Mouse (Mus musculus) layer of hippocampus, adult 8-10 months (tissue): ENCODE measurements at regions not wholly inside any gene's neighbourhood (a gene's known extent, or its start where the extent isn't known, plus 50 kb on each side); places are given as distances from the start of the nearest gene placed in this dataset.
A peak's percentile ranks its signal among the peaks of the same experiment; 100 is the strongest.
"Not testable (repeated sequence)": the region's sequence is repeated elsewhere in the genome, so short reads cannot be mapped to it uniquely, and the experiment has no call there.

Experiments
- DNase-seq, 2 experiments: peaks; one replicate each; pipeline ENCODE4 v3.0.0; 2022; ENCODE audit warnings: low spot score in 2 of 2

- DNase-seq = no peak
Measured at GRCm38 (mm10) chr15:4206371-4206770, 168.9 kb upstream of the Plcxd3 start.

- no peak for DNase-seq
Measured at GRCm38 (mm10) chr15:4213371-4213770, 161.9 kb upstream of the Plcxd3 start.

- DNase-seq = peak; percentile 12 to 29
Measured at GRCm38 (mm10) chr15:4219102-4219501, 156.2 kb upstream of the Plcxd3 start.

- DNase-seq = no peak
Measured at GRCm38 (mm10) chr15:4228055-4228454, 147.2 kb upstream of the Plcxd3 start.

GRCm38 (mm10) chr15:4240649-4241048, 134.6 kb upstream of the Plcxd3 start:
- DNase-seq = no peak

GRCm38 (mm10) chr15:4247637-4248136, 127.6 kb upstream of the Plcxd3 start:
- no peak for DNase-seq

- DNase-seq = no peak
Measured at GRCm38 (mm10) chr15:4264601-4265000, 110.7 kb upstream of the Plcxd3 start.

- DNase-seq = no peak
Measured at GRCm38 (mm10) chr15:4269835-4270234, 105.5 kb upstream of the Plcxd3 start.

- no peak for DNase-seq
Measured at GRCm38 (mm10) chr15:4277011-4277410, 98.3 kb upstream of the Plcxd3 start.

GRCm38 (mm10) chr15:4307498-4307897, 67.8 kb upstream of the Plcxd3 start:
- DNase-seq = no peak

GRCm38 (mm10) chr15:4313698-4314097, 61.6 kb upstream of the Plcxd3 start:
- not testable (repeated sequence) for DNase-seq

- DNase-seq = no peak
Measured at GRCm38 (mm10) chr15:4315897-4316296, 59.4 kb upstream of the Plcxd3 start.
